In the genomic region with DNA sequence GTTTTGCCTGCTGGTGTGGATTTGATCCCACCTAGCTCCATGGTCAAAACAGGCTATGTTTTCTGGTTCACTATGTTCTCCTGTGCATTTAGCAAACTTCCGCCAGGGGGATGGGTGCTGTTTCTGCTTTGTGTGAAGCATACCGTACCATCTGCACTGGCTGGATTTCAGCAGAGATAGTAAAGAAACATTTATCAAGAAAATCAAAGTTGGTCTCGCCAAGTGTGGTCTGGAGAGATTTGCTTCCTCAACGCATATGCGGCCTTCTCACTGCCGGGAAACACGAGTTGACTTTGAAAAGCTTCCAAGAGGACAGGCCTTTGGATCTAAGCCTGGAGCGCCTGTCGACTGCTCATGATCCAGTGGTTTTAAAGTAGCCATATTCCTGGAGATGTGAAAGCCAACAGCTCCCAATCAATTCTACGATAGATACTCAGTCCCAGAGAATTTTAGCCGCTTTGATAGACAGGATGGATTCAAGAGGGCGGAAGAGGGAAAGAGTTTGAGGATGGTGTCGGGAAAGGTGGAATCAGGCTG, we compare ENCODE assay signal across 12 mouse cellular contexts.
DNase-seq lines count a peak whose midpoint lies in the region; ATAC-seq lines count a peak whose summit lies in the region.
"Had no signal": no experiment of that assay in that cellular context is flagged by ENCODE, and none has a peak within 500 bp of the region (broad histone marks: within the 10 kb centered on the region; RNA-seq: fewer than 3 reads in every experiment).

No protein-coding gene starts in this region.

- no peak overlapping the region for H3K4me2 ChIP-seq in kidney, embryonic 14.5 days (replicated peaks; ENCODE audit: low read depth, low read length)
- H3K4me2 ChIP-seq in neural tube, embryonic 15.5 days = no peak overlapping the region
- H3K4me2 ChIP-seq: limb, embryonic 12.5 days had no signal

- ATAC-seq in kidney, embryonic 14.5 days (ENCODE audit: low FRiP score, low TSS enrichment) = no peak
- ATAC-seq in neural tube, embryonic 15.5 days (ENCODE audit: low FRiP score) = no peak

- no peaks in the 10 kb centered on the region for H3K36me3 ChIP-seq in kidney, embryonic 14.5 days (ENCODE audit: control insufficient read depth, insufficient read depth, low read length)
- H3K36me3 ChIP-seq in neural tube, embryonic 15.5 days = 0 out of 2 replicates have a peak, but pooled peaks cover 3% of the 10 kb centered on the region
- H3K36me3 ChIP-seq: limb, embryonic 12.5 days had no signal

- no peaks in the 10 kb centered on the region for H3K27me3 ChIP-seq in kidney, embryonic 14.5 days (ENCODE audit: control insufficient read depth, insufficient read depth, low read length)
- H3K27me3 ChIP-seq in neural tube, embryonic 15.5 days (replicated peaks) = no peaks in the 10 kb centered on the region
- H3K27me3 ChIP-seq: limb, embryonic 12.5 days had no signal

- H3K4me3 ChIP-seq in kidney, embryonic 14.5 days (ENCODE audit: low read length) = no peak overlapping the region
- no peak overlapping the region for H3K4me3 ChIP-seq in neural tube, embryonic 15.5 days (replicated peaks)
- H3K4me3 ChIP-seq: limb, embryonic 12.5 days had no signal

- no peaks in the 10 kb centered on the region for H3K9me3 ChIP-seq in kidney, embryonic 14.5 days (ENCODE audit: control insufficient read depth, low read length)
- H3K9me3 ChIP-seq in neural tube, embryonic 15.5 days (replicated peaks) = no peaks in the 10 kb centered on the region
- H3K9me3 ChIP-seq: limb, embryonic 12.5 days had no signal

- no peak overlapping the region for H3K9ac ChIP-seq in kidney, embryonic 14.5 days (ENCODE audit: low read depth, low read length)
- H3K9ac ChIP-seq in neural tube, embryonic 15.5 days (replicated peaks) = no peak overlapping the region
- H3K9ac ChIP-seq: limb, embryonic 12.5 days had no signal

- peak; percentile 34 for DNase-seq in cerebellum, adult 9-10 months
- DNase-seq in cerebellum, adult 18-20 months = no peak
- DNase-seq in kidney, postnatal 14 days = peak; percentile 2
- no peak for DNase-seq in neural tube, embryonic 10.5 days (ENCODE audit: extremely low spot score, low spot score)
- DNase-seq in skeletal muscle tissue, adult 2 months (ENCODE audit: low read depth, low spot score) = peak; percentile 11
- DNase-seq in gastrocnemius, adult 8-10 months (ENCODE audit: low spot score in 2 of 2) = no peak
- DNase-seq: gastrocnemius, postnatal 36 days; kidney, adult 18-20 months; thymus, postnatal 25 days had no signal

- no peaks in the 10 kb centered on the region for H3K4me1 ChIP-seq in kidney, embryonic 14.5 days (ENCODE audit: control insufficient read depth, insufficient read depth, low read length)
- H3K4me1 ChIP-seq in neural tube, embryonic 15.5 days = no peaks in the 10 kb centered on the region
- H3K4me1 ChIP-seq: limb, embryonic 12.5 days had no signal

- 85% methylated on average over 13 of the region's 13 CpGs for WGBS in kidney, embryonic 14.5 days
- WGBS in neural tube, embryonic 15.5 days = 85% methylated on average over 13 of the region's 13 CpGs

- H3K27ac ChIP-seq in kidney, embryonic 14.5 days (ENCODE audit: low read depth, low read length) = no peak overlapping the region
- H3K27ac ChIP-seq in neural tube, embryonic 15.5 days (replicated peaks) = 0 out of 2 replicates have a peak overlapping the region, but pooled peaks have one; percentile 39
- H3K27ac ChIP-seq: limb, embryonic 12.5 days had no signal

Comparison
In these comparisons a context has a peak if more than half of its experiments do, and no peak if none do; other contexts are left out.
1. DNase-seq: peak in cerebellum, adult 9-10 months (single experiment), kidney, postnatal 14 days (single experiment) and skeletal muscle tissue, adult 2 months (single experiment); none in cerebellum, adult 18-20 months (0 of 2), neural tube, embryonic 10.5 days (single experiment) and gastrocnemius, adult 8-10 months (0 of 2).